Mouse (Mus musculus) heart, embryonic 11.5 days (tissue): Measurements from ENCODE around the gene Tmprss12. TPM values are rescaled to one million over a fixed set of nuclear protein-coding genes. Genes with fewer than 3 reads are reported as not detected.
"Not testable (repeated sequence)": the region's sequence is repeated elsewhere in the genome, so short reads cannot be mapped to it uniquely, and the experiment has no call there.

ENCODE experiments used
- ATAC-seq: fragments of 200-750 bp; cut with Nextera tagmentation; replicated peaks from 2 replicates; pipeline ENCODE4 v1.8.0; 2017; ENCODE audit warnings: moderate library complexity; ENCODE audit not compliant: insufficient number of reproducible peaks, low FRiP score, low TSS enrichment
- H3K27ac ChIP-seq: fragments of 300-500 bp; sonication (generic); 2 replicates; pipeline ENCODE4 v1.5.1; 2014; ENCODE audit warnings: mild to moderate bottlenecking, low read depth, low read length
- H3K27me3 ChIP-seq: fragments of 300-500 bp; sonication (generic); 2 replicates; pipeline ENCODE4 v1.6.1; 2014; ENCODE audit warnings: mild to moderate bottlenecking, low read length, mixed read lengths; ENCODE audit not compliant: control insufficient read depth, insufficient read depth
- H3K36me3 ChIP-seq: fragments of 300-500 bp; sonication (generic); 2 replicates; pipeline ENCODE4 v1.6.1; 2014; ENCODE audit warnings: mild to moderate bottlenecking, low read length, moderate library complexity, mixed read lengths; ENCODE audit not compliant: control insufficient read depth, insufficient read depth
- H3K4me1 ChIP-seq: fragments of 300-500 bp; sonication (generic); 2 replicates; pipeline ENCODE4 v1.6.1; 2014; ENCODE audit warnings: low read length; ENCODE audit not compliant: control insufficient read depth, insufficient read depth
- H3K4me2 ChIP-seq: fragments of 300-500 bp; sonication (generic); 2 replicates; pipeline ENCODE4 v1.6.1; 2014; ENCODE audit warnings: mild to moderate bottlenecking, moderate library complexity
- H3K4me3 ChIP-seq: fragments of 300-500 bp; sonication (generic); 2 replicates; pipeline ENCODE4 v1.5.1; 2014; ENCODE audit warnings: low read depth, low read length
- H3K9ac ChIP-seq: fragments of 300-500 bp; sonication (generic); 2 replicates; pipeline ENCODE4 v1.6.1; 2014; ENCODE audit warnings: mild to moderate bottlenecking, low read depth, low read length, moderate library complexity
- H3K9me3 ChIP-seq: fragments of 300-500 bp; sonication (generic); replicated peaks from 2 replicates; pipeline ENCODE4 v1.6.1; 2016; ENCODE audit warnings: low read length; ENCODE audit not compliant: control insufficient read depth
- WGBS: fragments of 180-500 bp; shearing (Covaris S2); extraction: QIAGEN DNeasy Blood & Tissue Kit; methylation state at CpG from one replicate; pipeline ENCODE4 v1.1.7; 2014; ENCODE audit not compliant: insufficient replicate concordance; 5-methylcytosine and 5-hydroxymethylcytosine counted together
- polyA plus RNA-seq: library from polyadenylated mRNA; unstranded; fragments of >200 nt; fragmentation: Nextera tagmentation; extraction: Ambion mirVana; gene quantifications from 2 replicates; pipeline ENCODE4 v1.2.1, GENCODE M21; 2014

Tmprss12 gene
- polyA plus RNA-seq, 1 experiment from 2014 or later = not detected

GRCm38 (mm10) chr15:100251153-100251780 is 29.4 kb upstream of the Tmprss12 start:
- no peaks in the 10 kb centered on the region for H3K4me1 ChIP-seq
- H3K27ac ChIP-seq = no peak overlapping the region
- no peaks in the 10 kb centered on the region for H3K9me3 ChIP-seq
- H3K4me2 ChIP-seq = no peak overlapping the region
- no peak overlapping the region for H3K9ac ChIP-seq
- H3K4me3 ChIP-seq = no peak overlapping the region
- no peaks in the 10 kb centered on the region for H3K27me3 ChIP-seq
- ATAC-seq = no peak
- WGBS = 92% methylated on average over 6 of the region's 6 CpGs
- peaks cover 43% of the 10 kb centered on the region for H3K36me3 ChIP-seq

GRCm38 (mm10) chr15:100256386-100256785 is 24.3 kb upstream of the Tmprss12 start:
- H3K4me3 ChIP-seq = no peak overlapping the region
- H3K4me2 ChIP-seq = no peak overlapping the region
- no peaks in the 10 kb centered on the region for H3K9me3 ChIP-seq
- H3K36me3 ChIP-seq = peaks cover 52% of the 10 kb centered on the region
- 89% methylated on average over 6 of the region's 6 CpGs for WGBS
- H3K9ac ChIP-seq = no peak overlapping the region
- H3K27me3 ChIP-seq = no peaks in the 10 kb centered on the region
- H3K4me1 ChIP-seq = no peaks in the 10 kb centered on the region
- no peak overlapping the region for H3K27ac ChIP-seq
- no peak for ATAC-seq

- 93% methylated on average over 5 of the region's 5 CpGs for WGBS
Observed at GRCm38 (mm10) chr15:100257305-100257704, 23.3 kb upstream of the Tmprss12 start.

DNA sequence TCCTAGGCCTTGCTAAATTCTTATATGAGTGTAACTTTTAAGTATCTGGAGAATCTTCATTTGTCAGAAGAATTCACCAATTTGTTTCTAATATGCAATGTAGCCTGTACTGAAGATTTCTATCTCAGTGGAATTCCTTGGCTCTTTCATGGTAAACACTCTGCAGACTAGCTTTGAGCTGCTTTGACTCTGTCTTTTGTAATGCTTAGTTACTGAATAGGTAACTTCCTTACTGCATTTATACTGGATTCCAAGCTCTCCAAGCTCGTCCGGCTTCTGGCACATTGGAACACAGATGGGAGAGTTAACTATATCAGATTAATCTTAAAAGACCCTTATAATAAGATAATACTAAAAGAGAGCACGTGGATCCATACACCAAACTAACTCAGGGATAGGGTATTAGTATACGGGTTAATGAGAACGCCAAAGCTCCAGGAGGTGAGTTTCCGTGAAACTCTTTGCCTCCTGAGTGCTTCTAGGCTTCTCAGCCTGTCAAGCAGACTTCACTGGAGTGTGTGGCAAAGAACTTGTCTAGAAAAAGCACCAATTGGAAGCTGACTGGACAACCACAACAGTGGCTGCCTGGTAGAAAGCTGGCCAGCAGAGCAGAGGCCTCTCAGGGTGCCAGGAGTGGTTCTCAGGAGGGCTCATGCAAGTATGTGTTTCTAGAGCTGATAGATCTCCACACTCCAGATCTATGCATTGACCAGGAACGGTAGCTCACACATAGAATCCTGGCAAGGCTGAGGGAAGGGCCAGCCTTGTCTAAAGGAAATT is 21.8 kb upstream of the Tmprss12 start:
- Histone ChIP-seq H3K9ac (no peak overlapping the region), H3K27me3 (no peaks in the 10 kb centered on the region), H3K4me3 (no peak overlapping the region), H3K4me1 (no peaks in the 10 kb centered on the region), H3K4me2 (no peak overlapping the region), H3K36me3 (peaks cover 38% of the 10 kb centered on the region), H3K9me3 (no peaks in the 10 kb centered on the region), H3K27ac (no peak overlapping the region)
- ATAC-seq = no peak
- 93% methylated on average over 7 of the region's 7 CpGs for WGBS

More at GRCm38 (mm10) chr15:100257305-100257704, 23.3 kb upstream of the Tmprss12 start:
- Histone ChIP-seq H3K9me3 (no peaks in the 10 kb centered on the region), H3K27me3 (no peaks in the 10 kb centered on the region), H3K4me3 (no peak overlapping the region), H3K36me3 (peaks cover 46% of the 10 kb centered on the region), H3K4me2 (no peak overlapping the region), H3K9ac (no peak overlapping the region), H3K4me1 (no peaks in the 10 kb centered on the region), H3K27ac (no peak overlapping the region)
- ATAC-seq = no peak

GRCm38 (mm10) chr15:100260351-100260750 is 20.3 kb upstream of the Tmprss12 start:
- not testable (repeated sequence) for H3K4me1 ChIP-seq, H3K27ac ChIP-seq, H3K9me3 ChIP-seq, H3K4me2 ChIP-seq, ATAC-seq, H3K9ac ChIP-seq, H3K4me3 ChIP-seq, H3K27me3 ChIP-seq
- WGBS = 90% methylated on average over 7 of the region's 7 CpGs
- H3K36me3 ChIP-seq = peaks cover 25% of the 10 kb centered on the region

DNA sequence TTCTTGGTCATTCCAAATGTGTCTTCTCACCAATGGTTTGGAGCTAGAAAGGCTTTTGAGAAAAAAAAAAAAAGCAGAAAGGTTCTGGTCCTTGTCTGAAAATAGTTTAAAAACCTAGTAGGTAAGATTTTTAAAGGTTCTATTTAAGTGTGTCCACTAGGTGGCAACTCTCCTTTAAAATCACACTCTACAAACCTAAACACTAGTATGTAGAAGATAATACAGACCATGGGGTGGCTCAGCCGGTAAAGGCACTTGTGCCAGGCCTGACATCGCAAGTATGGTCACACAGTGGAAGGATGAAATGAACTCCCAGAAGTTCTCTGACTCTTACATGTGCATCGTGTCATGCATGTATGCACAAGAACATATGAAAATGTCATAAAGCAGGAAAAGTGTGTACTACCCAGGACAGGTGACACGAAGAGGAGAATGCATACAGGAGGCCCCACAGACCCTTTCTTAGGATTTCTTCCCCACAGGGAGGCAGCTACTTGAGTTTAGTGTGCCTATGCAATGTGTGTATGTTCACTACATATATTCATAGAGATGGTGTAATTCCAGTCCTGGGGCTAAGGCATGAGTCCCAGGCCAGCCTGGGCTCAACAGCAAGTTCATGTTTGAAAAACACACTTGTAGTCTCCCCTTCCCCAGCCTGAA is 17.3 kb upstream of the Tmprss12 start:
- peaks cover 11% of the 10 kb centered on the region; the same call in 1 of the 2 replicates for H3K36me3 ChIP-seq
- WGBS = 22% methylated on average over 4 of the region's 4 CpGs
- H3K27ac ChIP-seq = no peak overlapping the region
- no peak overlapping the region for H3K4me2 ChIP-seq
- no peaks in the 10 kb centered on the region for H3K9me3 ChIP-seq
- H3K4me1 ChIP-seq = no peaks in the 10 kb centered on the region
- H3K27me3 ChIP-seq = no peaks in the 10 kb centered on the region
- no peak overlapping the region for H3K4me3 ChIP-seq
- no peak for ATAC-seq
- H3K9ac ChIP-seq = no peak overlapping the region

DNA sequence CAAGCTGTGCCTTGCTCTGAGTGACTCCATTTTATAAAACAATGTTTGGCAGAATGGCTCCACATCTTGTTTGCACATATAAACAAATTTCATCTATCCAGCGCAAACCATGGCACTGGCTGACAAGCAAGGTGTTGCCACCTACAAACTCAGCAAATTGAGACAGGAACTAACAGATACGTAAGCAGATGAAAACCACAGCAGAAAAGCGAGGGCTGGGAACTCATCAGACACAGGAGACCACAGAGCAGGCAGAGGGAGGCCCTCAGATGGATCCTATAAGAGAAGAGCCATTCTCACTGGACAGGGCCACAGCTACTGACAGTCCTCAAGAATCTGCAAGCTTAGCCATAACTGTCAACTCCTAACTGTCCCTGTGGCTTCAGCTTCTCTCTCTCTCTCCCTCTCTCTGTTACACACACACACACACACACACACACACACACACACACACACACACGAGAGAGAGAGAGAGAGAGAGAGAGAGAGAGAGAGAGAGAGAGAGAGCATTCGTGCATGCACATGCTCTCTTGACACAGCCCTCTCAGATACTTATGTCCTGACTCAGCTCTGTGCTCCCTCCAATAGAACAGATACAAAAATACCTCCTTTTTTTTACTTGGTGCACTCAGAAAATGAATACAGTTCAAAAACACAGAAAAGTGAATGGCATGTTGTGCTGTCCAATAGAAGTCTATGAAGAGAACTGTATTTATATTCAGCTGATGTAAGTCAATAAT is 14.9 kb upstream of the Tmprss12 start:
- WGBS = 77% methylated on average over 4 of the region's 5 CpGs
- Histone ChIP-seq H3K27me3 (0 out of 2 replicates have a peak, but pooled peaks cover 5% of the 10 kb centered on the region), H3K36me3 (0 out of 2 replicates have a peak, but pooled peaks cover 2% of the 10 kb centered on the region), H3K27ac (no peak overlapping the region), H3K9me3 (no peaks in the 10 kb centered on the region), H3K9ac (no peak overlapping the region), H3K4me2 (no peak overlapping the region), H3K4me3 (no peak overlapping the region), H3K4me1 (no peaks in the 10 kb centered on the region)
- ATAC-seq = no peak

GRCm38 (mm10) chr15:100268916-100269315 is 11.7 kb upstream of the Tmprss12 start:
- Histone ChIP-seq H3K36me3 (no peaks in the 10 kb centered on the region), H3K4me1 (no peaks in the 10 kb centered on the region), H3K4me3 (no peak overlapping the region), H3K9ac (no peak overlapping the region), H3K4me2 (no peak overlapping the region), H3K9me3 (no peaks in the 10 kb centered on the region), H3K27me3 (0 out of 2 replicates have a peak, but pooled peaks cover 5% of the 10 kb centered on the region), H3K27ac (no peak overlapping the region)
- WGBS = 58% methylated on average over 2 of the region's 2 CpGs
- ATAC-seq = no peak
